Mouse (Mus musculus): ENCODE data around the gene Slc41a3. TPM values are rescaled to one million over a fixed set of nuclear protein-coding genes. Genes with fewer than 3 reads are reported as not detected.

Gene Slc41a3
- 5.8 and 6.3 TPM in 2 replicates for polyA plus RNA-seq (2015; fragmentation: Nextera tagmentation; extraction: Ambion mirVana)

GRCm38 (mm10) chr6:90604533-90605297 lies at the start of gene Slc41a3:
Gene Slc41a3 (plus strand): TSS chr6:90604725.
- 0 out of 2 replicates have a peak, but pooled peaks cover 12% of the 10 kb centered on the region for H3K4me1 ChIP-seq
- no peaks in the 10 kb centered on the region for H3K27me3 ChIP-seq (replicated peaks)
- H3K9ac ChIP-seq: peak within 1 kb of the TSS; percentile 71
- peak within 1 kb of the TSS; percentile 17; the same call in 1 of the 2 replicates for H3K27ac ChIP-seq
- peak within 1 kb of the TSS; percentile 94 for H3K4me2 ChIP-seq
- no peaks in the 10 kb centered on the region for H3K36me3 ChIP-seq (replicated peaks)
- peak within 1 kb of the TSS; percentile 69 for H3K4me3 ChIP-seq
- 2% methylated on average over 49 of the region's 49 CpGs for WGBS
- H3K9me3 ChIP-seq: no peaks in the 10 kb centered on the region
- peak; percentile 88 for ATAC-seq (replicated peaks)

GRCm38 (mm10) chr6:90556534-90557058 lies 47.9 kb upstream of the Slc41a3 start:
- 70% methylated on average over 2 of the region's 2 CpGs for WGBS
- no peaks in the 10 kb centered on the region for H3K9me3 ChIP-seq
- H3K27ac ChIP-seq: no peak overlapping the region

GRCm38 (mm10) chr6:90557077-90557476 lies 47.4 kb upstream of the Slc41a3 start:
- Histone ChIP-seq H3K9ac (no peak overlapping the region), H3K4me3 (no peak overlapping the region), H3K27me3 (replicated peaks) (no peaks in the 10 kb centered on the region), H3K4me1 (peaks cover 8% of the 10 kb centered on the region), H3K9me3 (no peaks in the 10 kb centered on the region), H3K27ac (no peak overlapping the region), H3K4me2 (no peak overlapping the region), H3K36me3 (replicated peaks) (no peaks in the 10 kb centered on the region)
- 92% methylated on average over 7 of the region's 7 CpGs for WGBS
- no peak for ATAC-seq (replicated peaks)

More at GRCm38 (mm10) chr6:90556534-90557058, 47.9 kb upstream of the Slc41a3 start:
- no peak for ATAC-seq (replicated peaks)
- Histone ChIP-seq H3K4me1 (peaks cover 8% of the 10 kb centered on the region), H3K9ac (no peak overlapping the region), H3K4me2 (no peak overlapping the region), H3K4me3 (no peak overlapping the region), H3K27me3 (replicated peaks) (no peaks in the 10 kb centered on the region), H3K36me3 (replicated peaks) (no peaks in the 10 kb centered on the region)

- H3K4me1 ChIP-seq: peaks cover 8% of the 10 kb centered on the region
- no peak overlapping the region for H3K9ac ChIP-seq
- H3K27me3 ChIP-seq (replicated peaks): no peaks in the 10 kb centered on the region
- no peak overlapping the region for H3K27ac ChIP-seq
- H3K4me2 ChIP-seq: no peak overlapping the region
- no peak overlapping the region for H3K4me3 ChIP-seq
- 69% methylated on average over 6 of the region's 6 CpGs for WGBS
- H3K9me3 ChIP-seq: no peaks in the 10 kb centered on the region
- no peak for ATAC-seq (replicated peaks)
- H3K36me3 ChIP-seq (replicated peaks): no peaks in the 10 kb centered on the region
Measured at GRCm38 (mm10) chr6:90557829-90558693, 46.5 kb upstream of the Slc41a3 start.

GRCm38 (mm10) chr6:90560390-90561058 lies 44.0 kb upstream of the Slc41a3 start:
- Histone ChIP-seq H3K4me3 (no peak overlapping the region), H3K4me1 (peaks cover 13% of the 10 kb centered on the region), H3K27me3 (replicated peaks) (no peaks in the 10 kb centered on the region), H3K27ac (peak overlapping the region; percentile 68), H3K4me2 (no peak overlapping the region), H3K36me3 (replicated peaks) (no peaks in the 10 kb centered on the region), H3K9me3 (no peaks in the 10 kb centered on the region), H3K9ac (no peak overlapping the region)
- ATAC-seq (replicated peaks): no peak
- 84% methylated on average over 3 of the region's 3 CpGs for WGBS

GRCm38 (mm10) chr6:90561234-90561781 lies 43.2 kb upstream of the Slc41a3 start:
- Histone ChIP-seq H3K9ac (no peak overlapping the region), H3K4me3 (no peak overlapping the region), H3K4me1 (peaks cover 13% of the 10 kb centered on the region), H3K27ac (peak overlapping the region; percentile 68), H3K9me3 (no peaks in the 10 kb centered on the region), H3K4me2 (no peak overlapping the region), H3K36me3 (replicated peaks) (no peaks in the 10 kb centered on the region), H3K27me3 (replicated peaks) (no peaks in the 10 kb centered on the region)
- 17% methylated on average over 2 of the region's 2 CpGs for WGBS
- ATAC-seq (replicated peaks): peak; percentile 75

GRCm38 (mm10) chr6:90564240-90564639 lies 40.3 kb upstream of the Slc41a3 start:
- H3K27ac ChIP-seq: no peak overlapping the region
- H3K36me3 ChIP-seq (replicated peaks): no peaks in the 10 kb centered on the region
- H3K27me3 ChIP-seq (replicated peaks): no peaks in the 10 kb centered on the region
- no peak overlapping the region for H3K4me3 ChIP-seq
- no peak overlapping the region for H3K9ac ChIP-seq
- WGBS: 88% methylated on average over 9 of the region's 9 CpGs
- ATAC-seq (replicated peaks): no peak
- peaks cover 13% of the 10 kb centered on the region for H3K4me1 ChIP-seq
- no peaks in the 10 kb centered on the region for H3K9me3 ChIP-seq
- no peak overlapping the region for H3K4me2 ChIP-seq

GRCm38 (mm10) chr6:90565357-90566215 lies 38.9 kb upstream of the Slc41a3 start:
- H3K4me1 ChIP-seq: peaks cover 13% of the 10 kb centered on the region
- no peak for ATAC-seq (replicated peaks)
- H3K9me3 ChIP-seq: no peaks in the 10 kb centered on the region
- no peaks in the 10 kb centered on the region for H3K36me3 ChIP-seq (replicated peaks)
- no peaks in the 10 kb centered on the region for H3K27me3 ChIP-seq (replicated peaks)
- H3K4me2 ChIP-seq: no peak overlapping the region
- 58% methylated on average over 13 of the region's 13 CpGs for WGBS
- H3K4me3 ChIP-seq: no peak overlapping the region
- no peak overlapping the region for H3K27ac ChIP-seq
- no peak overlapping the region for H3K9ac ChIP-seq

GRCm38 (mm10) chr6:90567486-90567885 lies 37.0 kb upstream of the Slc41a3 start:
- no peak for ATAC-seq (replicated peaks)
- no peak overlapping the region for H3K4me3 ChIP-seq

GRCm38 (mm10) chr6:90567928-90568327 lies 36.6 kb upstream of the Slc41a3 start:
- Histone ChIP-seq H3K27ac (no peak overlapping the region), H3K4me3 (no peak overlapping the region), H3K9ac (no peak overlapping the region), H3K4me1 (peaks cover 5% of the 10 kb centered on the region; the same call in 1 of the 2 replicates), H3K4me2 (no peak overlapping the region), H3K36me3 (replicated peaks) (no peaks in the 10 kb centered on the region), H3K27me3 (replicated peaks) (no peaks in the 10 kb centered on the region), H3K9me3 (no peaks in the 10 kb centered on the region)
- 87% methylated on average over 3 of the region's 3 CpGs for WGBS
- no peak for ATAC-seq (replicated peaks)

More at GRCm38 (mm10) chr6:90567486-90567885, 37.0 kb upstream of the Slc41a3 start:
- Histone ChIP-seq H3K4me2 (no peak overlapping the region), H3K27me3 (replicated peaks) (no peaks in the 10 kb centered on the region), H3K9me3 (no peaks in the 10 kb centered on the region), H3K36me3 (replicated peaks) (no peaks in the 10 kb centered on the region), H3K27ac (no peak overlapping the region), H3K4me1 (peaks cover 5% of the 10 kb centered on the region; the same call in 1 of the 2 replicates), H3K9ac (no peak overlapping the region)
- 91% methylated on average over 3 of the region's 3 CpGs for WGBS

GRCm38 (mm10) chr6:90568721-90569120 lies 35.8 kb upstream of the Slc41a3 start:
- Histone ChIP-seq H3K36me3 (replicated peaks) (no peaks in the 10 kb centered on the region), H3K9me3 (no peaks in the 10 kb centered on the region), H3K4me3 (no peak overlapping the region), H3K4me2 (no peak overlapping the region), H3K4me1 (peaks cover 5% of the 10 kb centered on the region; the same call in 1 of the 2 replicates), H3K27me3 (replicated peaks) (no peaks in the 10 kb centered on the region), H3K9ac (no peak overlapping the region), H3K27ac (no peak overlapping the region)
- WGBS: 79% methylated on average over 4 of the region's 4 CpGs
- no peak for ATAC-seq (replicated peaks)
